Mouse (Mus musculus): Measurements from ENCODE around the gene Timp3.

DNA sequence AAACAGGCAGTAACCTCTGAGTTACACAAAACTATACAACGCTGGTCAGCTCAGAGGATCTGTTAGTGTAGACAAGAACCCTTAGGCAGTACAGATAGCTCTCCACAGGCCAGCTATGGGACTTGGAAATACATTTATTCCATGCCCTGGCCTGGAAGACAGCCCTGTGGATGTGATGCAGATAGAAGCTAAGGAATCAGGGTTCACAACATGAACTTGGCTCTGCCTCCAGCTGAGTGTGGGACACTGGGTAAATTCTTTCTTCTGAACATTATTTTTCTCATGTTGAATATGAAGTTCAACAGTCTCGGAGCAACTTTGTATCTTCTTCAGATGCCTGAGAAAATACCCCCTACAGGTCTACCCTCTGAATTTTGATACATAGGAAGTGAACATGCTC, 2.9 kb upstream of the Timp3 start:
- no peak for TF ChIP-seq CTCF (conservative IDR thresholded peaks at IDR 0.05; ENCODE audit: low read length)
- no peak for TF ChIP-seq NANOG (IDR thresholded peaks at IDR 0.05; ENCODE audit: borderline replicate concordance, low read length)
- TF ChIP-seq POU5F1 (IDR thresholded peaks at IDR 0.05; ENCODE audit: borderline replicate concordance, low read length), result no peak

Data from E14TG2a.4 (cell line).